Mouse (Mus musculus): Measurements from ENCODE around the gene Gcn1l1.

GRCm38 (mm10) chr5:115524471-115524870 is 40.6 kb upstream of the Gcn1l1 start:
- TF ChIP-seq CTCF (IDR thresholded peaks at IDR 0.05; ENCODE audit: control insufficient read depth, insufficient read depth, insufficient replicate concordance, low read depth, low read length) (no peak), POLR2A (IDR thresholded peaks at IDR 0.05; ENCODE audit: control insufficient read depth, low read depth, low read length) (no peak)

All from testis, adult 2 months (tissue).